Mouse (Mus musculus) C2C12 (cell line): ENCODE measurements around the gene Eif4g3. TPM values are rescaled to one million over a fixed set of nuclear protein-coding genes. Genes with fewer than 3 reads are reported as not detected.

Experiments used
- microRNA-seq: library from miRNA; unstranded; fragments of <30 nt; microRNA quantifications from one replicate; pipeline ENCODE4, GENCODE M21; 2019; ENCODE audit warnings: borderline microRNAs expressed
- polyA plus RNA-seq: library from polyadenylated mRNA; unstranded; fragments of >200 nt; fragmentation: generic; extraction: Trizol; gene quantifications from one replicate; pipeline ENCODE4 v1.2.1, GENCODE M21; 2012; ENCODE audit warnings: missing spikeins

Gene Eif4g3
- polyA plus RNA-seq, 1 experiment, result 24.3 TPM

Small RNA genes lying within 50 kb of the gene (microRNA-seq; reads per million reads assigned to microRNA genes)
- gene Mir6399, result 0.80 reads per million, percentile 17 among the genes with 10 or more reads in this experiment

Other genes with a start within 250 kb of the Eif4g3 start
- 0.13 TPM for gene Alpl, start 196.6 kb upstream of the Eif4g3 start, polyA plus RNA-seq
- gene Ece1, start 130.8 kb upstream of the Eif4g3 start, polyA plus RNA-seq, result 198 TPM
- 54.3 TPM for gene Hp1bp3, start 223.3 kb downstream of the Eif4g3 start, polyA plus RNA-seq